Mouse (Mus musculus) v-Abl transformed pro-B cells (cell line): Measurements from ENCODE around the gene Slc22a12.

Experiments used
- in situ Hi-C, 2 experiments: fragments of 400-800 bp; cut with MboI; formaldehyde crosslinking; loops; one replicate each; pipeline ENCODE4 v1.15.1; 2025; ENCODE audit not compliant: unreplicated experiment in 2 of 2

Slc22a12 gene

DNA sequence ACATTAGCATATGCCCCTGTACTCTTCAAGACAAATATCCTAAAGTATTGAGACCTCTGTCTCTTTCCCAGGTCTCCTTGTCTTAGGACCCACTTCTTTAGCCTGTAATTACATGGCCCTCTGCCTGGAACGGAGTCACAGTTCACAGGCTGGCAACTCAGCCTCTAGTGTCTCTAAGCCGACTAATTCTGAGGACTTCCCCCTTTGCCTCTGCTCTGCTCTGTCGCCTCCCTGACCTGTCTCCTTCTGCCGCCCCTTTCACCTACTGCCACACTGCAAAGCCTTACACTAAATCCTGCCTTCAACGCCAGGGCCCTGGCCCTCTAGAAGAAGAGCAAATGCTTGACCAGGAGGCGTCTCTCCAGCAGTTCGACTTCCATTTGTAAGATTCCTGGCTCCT lies 686 bp upstream of the Slc22a12 start:
- in situ Hi-C loops: loop anchor here (5.0 kb wide), 2 partner anchors 36 to 41 kb away; no protein-coding TSS in a partner anchor

DNA sequence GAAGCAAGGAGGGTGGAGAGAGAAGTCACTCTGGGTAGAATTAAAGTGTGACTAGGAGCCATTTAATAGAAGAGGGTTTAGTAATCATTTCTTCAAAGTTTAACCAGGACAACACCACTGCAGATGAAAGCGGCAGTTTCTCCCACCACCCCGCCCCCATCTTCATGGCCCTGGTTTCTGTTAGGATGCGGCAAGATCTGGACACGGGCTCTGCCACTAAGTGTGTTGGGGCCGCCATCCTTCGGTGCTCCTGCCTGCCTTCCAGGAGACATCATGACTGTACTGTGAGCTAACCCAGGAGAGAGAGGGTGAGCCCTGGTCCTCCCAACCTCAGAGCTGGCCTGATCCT lies 177 bp upstream of the Slc22a12 start:
- in situ Hi-C loops: loop anchor here (5.0 kb wide), 2 partner anchors 36 to 41 kb away; no protein-coding TSS in a partner anchor

DNA sequence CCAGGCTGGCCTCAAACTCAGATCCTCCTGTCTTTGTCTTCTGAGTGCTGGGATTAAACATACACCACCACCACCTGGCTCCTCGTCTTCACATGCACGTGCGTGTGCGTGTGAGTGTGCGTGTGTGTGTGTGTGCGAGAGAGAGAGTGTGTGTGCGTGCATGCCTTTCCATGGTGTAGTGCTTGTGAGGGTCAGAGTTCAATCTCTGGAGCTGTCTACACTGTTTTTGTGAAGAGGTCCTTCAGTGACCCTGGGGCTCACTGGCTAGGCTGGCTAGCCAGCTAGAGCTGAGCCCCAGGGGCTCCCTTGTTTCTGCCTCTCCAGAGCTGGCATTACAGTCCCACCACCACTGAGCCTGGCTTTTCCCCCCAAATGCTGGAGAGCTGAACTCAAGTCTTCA lies 1.3 kb downstream of the Slc22a12 start:
- in situ Hi-C loops: loop anchor here (5.0 kb wide), 2 partner anchors 34 to 39 kb away; no protein-coding TSS in a partner anchor

DNA sequence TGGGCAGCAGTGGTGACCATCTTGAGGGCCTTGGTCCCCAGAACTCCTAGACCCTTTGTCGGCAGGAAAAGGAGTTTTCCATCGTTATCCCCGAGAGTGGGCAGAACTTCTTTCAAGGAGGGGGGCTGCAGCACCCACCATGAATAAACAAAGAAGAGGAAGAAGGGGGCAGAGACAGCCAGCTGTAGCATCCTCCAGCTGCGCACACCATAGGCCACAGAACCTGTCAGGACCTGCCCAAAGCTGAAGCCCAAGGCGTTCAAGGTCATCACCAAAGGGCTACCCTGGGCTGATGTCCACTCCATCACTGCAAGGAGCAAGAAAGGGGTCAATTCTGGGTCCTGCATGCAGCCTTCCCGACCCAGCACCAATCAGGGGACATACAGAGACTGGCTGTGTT lies 2.6 kb downstream of the Slc22a12 start:
- in situ Hi-C loops: loop anchor here (5.0 kb wide), 2 partner anchors 33 to 38 kb away; no protein-coding TSS in a partner anchor

DNA sequence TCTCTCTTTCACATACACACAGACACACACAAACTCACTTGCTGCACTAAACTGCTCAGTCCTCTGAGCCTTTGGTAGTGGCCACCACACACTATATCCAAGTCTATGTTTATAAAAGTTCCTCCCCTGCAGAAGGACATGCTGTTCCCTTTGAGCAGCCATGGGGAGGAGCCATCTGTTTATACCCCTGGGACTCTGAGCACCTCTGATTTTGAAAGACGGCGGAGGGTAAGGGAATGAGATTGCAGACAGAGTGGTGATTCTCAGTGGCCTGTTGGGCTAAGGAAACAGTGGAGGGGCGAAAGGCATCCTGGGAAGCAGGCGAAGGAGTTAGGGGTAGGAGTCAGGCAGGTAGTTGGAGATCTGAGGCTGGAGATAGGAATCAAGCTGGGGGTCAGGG lies 3.2 kb downstream of the Slc22a12 start:
- in situ Hi-C loops: no loop called here

DNA sequence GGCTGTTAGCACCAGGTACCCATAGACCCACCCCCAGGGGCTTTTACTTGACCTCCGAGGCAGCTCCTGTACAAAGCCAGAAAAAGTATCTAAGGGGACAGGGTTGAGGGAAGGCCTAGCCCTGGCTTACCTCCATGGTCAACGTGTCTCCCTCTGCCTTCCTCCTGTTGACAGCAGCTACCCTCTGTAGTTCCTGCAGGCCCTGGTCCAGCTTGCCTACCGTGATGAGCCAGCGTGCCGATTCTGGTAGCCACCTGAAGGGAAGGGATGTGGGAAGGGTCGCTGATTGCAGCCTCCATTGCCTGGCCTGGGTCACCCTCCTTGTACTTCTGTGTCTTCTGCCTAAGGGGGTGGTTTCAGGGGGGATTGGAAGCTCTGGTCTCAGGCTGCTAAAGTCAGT lies 4.3 kb downstream of the Slc22a12 start:
- in situ Hi-C loops: no loop called here

DNA sequence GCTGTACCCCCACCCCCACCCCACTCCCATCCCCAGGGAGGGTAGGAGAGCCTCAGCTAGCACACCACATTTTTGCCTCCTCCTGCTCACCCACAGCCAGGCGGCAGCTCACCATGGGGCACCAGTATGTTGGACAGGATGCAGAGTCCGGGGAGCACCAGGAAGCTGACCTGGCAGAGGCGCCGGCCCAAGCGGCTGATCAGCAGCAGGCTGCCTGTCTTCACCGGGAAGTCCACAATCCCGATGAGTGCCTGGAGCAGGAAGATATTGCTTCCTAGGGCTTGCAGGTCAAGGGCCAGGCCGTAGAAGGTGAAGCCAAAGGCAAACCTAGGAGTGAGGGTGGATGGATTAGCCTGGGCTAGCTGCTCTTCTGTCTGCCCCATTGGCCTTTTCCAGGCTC lies 5.3 kb downstream of the Slc22a12 start:
- in situ Hi-C loops: no loop called here

DNA sequence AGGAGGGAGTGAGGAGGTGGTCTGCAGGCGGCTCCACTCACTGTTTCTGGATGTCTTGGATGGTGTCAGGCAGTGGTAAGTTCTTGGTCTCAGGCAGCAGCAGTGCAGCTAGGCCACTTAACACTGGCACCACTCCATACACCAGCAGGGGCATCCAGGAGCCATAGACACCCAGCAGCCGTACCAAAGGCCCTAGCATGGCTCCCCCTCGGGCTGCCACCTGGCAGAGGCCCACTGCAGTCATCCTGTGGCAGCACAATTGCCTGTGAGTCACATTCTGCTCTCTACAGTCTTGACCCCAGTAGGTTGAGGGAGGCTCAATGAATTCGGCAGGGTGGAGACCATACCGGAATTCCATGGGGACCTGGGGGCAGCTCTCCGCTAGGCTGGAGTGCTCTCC lies 6.1 kb downstream of the Slc22a12 start:
- in situ Hi-C loops: no loop called here

DNA sequence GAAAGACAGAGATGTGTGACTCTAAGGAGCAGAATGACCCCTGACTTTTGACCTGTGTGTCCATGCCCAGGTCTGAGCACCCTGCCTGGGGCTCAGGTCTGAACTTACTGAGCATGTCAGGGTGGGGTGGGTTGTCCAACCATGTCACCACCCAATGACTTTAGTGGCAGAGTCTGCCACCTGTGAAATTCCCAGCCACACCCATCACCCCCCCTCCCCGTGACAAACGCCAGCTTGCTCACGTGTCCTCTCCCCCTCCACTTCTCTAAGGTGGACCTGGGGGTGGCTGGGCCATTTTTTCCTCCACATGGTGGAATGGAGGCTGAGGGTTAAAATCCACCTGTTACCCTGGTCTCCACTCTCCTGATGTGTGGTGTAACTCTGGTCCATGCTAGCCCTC lies 6.6 kb downstream of the Slc22a12 start:
- in situ Hi-C loops: no loop called here

DNA sequence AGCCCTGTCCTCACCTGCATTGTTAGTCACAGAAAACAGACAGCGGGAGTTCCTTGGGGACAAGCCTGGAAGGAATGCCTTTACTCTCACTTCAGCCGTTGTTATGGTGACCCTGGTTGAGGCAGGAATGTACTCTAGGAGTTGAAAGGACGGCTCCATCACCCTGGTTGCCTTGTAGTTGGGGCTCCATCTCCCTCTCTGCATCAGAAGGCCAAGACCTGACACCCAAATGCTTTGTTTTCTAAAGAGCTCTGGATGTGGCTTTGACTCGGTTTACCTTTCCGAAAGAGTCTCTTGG lies 8.8 kb downstream of the Slc22a12 start:
- in situ Hi-C loops: no loop called here

DNA sequence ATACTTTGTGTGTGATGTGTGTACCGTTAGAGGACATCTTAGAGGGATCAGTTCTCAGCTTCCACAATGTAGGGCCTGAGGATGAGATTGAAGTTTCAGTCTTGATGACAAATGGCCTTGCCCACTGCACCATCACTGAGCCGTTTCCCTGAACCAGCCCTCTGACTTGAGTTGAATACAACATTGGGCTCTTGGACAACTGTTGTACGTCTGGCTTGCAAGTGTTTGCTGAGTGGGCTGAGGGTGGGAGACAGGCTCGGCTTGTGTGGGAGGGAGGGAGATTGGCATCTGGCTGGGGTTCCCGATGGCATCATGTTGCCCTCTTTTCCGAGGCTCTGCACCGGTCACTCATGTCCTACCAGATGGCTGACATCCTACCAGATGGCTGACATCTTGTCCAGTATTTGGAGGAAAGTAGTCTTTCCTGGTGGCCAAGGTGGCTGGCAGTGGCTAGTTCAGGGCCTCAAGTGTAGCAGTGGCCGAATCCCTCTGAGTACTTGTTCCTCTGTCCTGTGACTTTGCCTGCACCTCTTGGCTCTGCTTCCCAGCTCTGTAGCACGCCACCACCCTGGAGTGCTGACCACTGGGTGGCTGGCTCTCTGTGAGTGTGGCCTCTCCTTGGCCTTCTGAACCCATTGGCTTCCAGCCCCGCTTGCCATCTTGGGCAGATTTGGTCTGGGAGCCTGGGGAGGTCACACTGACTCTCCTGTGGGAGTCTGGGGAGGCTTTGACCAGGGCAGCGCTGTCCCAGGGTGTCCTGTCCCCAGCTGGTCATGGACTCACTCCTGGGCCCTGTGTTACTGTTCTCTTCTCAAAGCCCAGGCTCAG lies 9.3 kb downstream of the Slc22a12 start:
- in situ Hi-C loops: no loop called here

DNA sequence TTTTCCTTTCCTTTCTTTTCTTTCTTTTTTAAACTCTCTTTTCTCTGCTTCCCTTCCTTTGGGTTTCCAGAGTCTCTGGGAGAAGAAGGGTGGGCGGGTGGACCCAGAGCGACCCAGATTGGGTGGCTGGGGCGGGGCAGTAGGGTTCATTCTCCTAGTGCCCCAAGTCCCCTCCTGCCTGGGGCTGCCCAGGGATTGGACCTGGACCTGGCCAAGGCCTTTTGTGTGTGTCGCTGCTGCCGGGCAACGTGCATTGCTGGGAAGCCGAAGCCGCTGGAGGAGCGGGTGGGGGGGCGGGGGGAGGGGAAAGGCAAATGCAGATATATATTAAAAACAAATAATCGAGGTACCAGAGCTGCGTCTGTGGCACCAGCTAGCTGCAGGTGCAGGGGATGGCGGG lies 10.2 kb downstream of the Slc22a12 start:
- in situ Hi-C loops: no loop called here

DNA sequence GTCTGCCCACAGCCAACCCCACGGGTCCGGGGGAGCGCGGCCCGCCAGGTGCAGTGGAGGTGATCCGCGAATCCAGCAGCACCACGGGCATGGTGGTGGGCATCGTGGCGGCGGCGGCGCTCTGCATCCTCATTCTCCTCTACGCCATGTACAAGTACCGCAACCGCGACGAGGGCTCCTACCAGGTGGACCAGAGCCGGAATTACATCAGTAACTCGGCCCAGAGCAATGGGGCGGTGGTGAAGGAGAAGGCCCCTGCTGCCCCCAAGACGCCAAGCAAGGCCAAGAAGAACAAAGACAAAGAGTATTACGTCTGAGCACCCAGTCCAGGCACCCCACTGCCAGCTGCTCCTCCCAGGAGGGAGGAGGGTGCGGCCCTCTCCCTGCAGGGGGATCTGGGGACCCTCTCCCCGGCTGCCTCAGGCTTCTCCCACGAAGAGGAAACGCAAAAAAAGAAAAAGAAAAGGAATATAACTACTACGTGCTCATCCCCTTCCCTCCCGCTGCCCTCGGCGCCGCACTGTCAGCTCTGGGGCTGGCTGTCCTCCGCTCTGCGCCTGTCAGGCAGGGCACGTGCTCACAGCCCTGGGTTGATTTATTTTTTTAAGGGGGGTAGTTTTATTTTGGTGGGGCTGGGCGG lies 10.9 kb downstream of the Slc22a12 start:
- in situ Hi-C loops: no loop called here

DNA sequence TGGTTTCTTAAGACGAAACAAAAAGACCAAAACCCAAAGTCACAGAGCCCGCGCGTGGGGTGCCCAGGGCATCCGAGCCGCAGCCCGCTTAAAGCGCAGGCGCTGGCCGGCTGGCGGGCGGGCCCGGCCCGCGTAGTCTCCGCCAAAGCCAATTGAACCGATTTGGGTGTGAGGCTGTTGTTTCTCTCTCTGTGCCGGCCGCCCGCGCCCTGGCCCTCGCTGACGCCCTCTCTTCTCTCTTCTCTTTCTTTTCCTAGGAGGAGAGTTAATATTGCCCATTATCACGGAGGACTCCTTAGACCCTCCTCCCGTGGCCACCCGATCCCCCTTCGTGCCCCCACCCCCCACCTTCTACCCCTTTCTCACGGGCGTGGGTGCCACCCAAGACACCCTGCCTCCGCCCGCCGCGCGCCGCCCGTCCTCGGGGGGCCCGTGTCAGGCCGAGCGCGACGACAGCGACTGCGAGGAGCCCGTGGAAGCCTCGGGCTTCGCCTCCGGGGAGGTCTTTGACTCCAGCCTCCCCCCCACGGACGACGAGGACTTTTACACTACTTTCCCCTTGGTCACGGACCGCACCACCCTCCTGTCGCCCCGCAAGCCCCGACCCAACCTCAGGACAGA lies 11.7 kb downstream of the Slc22a12 start:
- in situ Hi-C loops: no loop called here

DNA sequence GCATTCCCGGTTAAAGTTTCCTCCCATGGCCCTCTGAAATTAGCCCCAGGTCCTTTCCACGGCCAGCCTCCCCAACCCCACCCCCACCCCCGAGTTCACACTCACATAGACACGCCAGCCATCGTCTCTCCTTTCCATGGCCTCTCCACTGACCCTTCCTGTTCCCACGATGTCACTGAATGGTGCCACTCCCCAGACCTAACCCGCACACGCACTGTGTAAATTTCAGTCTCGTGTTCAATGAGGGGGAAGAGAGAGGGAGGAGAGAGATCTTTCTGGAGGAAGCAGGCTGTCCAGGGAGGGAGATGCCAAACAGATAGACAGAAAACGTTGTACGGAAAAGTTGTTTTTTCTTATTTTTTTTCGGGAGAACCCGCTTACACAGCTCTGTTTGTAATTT lies 12.5 kb downstream of the Slc22a12 start:
- in situ Hi-C loops: no loop called here

DNA sequence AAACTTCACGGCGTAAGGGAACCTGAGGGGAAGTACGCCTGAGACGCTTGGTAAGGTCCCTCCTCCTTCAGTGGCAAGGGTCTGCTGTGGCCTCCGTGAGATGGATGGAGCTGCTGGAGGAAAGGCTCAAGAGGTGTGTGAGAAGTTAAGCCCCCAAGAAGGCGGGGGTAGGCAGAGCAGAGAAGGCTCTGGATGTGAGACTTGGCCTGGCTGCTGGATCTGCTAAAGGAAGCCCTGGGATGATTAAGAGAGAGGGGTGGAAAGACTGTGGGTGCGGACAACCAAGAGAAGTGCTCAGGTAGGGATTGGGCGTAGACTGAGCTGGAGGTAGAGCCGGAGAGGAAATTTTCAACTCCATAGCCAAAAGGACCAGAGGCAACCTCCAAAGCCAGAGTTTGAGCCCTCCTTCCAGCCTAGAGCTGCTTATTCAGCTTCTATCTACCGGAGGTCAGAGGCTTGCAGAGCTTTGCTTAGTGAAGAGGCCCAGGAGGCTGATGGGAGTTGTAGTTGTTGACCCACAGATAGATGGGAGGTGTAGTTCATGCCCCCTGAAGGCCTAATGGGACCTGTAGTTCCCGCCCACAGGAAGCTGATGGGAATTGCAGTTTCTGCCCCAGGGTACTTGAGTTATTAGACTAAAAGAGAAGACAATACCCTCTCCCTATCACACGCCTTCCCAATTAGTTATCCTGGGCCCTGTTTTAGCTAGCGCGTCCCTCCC lies 13.4 kb downstream of the Slc22a12 start:
- in situ Hi-C loops: no loop called here

DNA sequence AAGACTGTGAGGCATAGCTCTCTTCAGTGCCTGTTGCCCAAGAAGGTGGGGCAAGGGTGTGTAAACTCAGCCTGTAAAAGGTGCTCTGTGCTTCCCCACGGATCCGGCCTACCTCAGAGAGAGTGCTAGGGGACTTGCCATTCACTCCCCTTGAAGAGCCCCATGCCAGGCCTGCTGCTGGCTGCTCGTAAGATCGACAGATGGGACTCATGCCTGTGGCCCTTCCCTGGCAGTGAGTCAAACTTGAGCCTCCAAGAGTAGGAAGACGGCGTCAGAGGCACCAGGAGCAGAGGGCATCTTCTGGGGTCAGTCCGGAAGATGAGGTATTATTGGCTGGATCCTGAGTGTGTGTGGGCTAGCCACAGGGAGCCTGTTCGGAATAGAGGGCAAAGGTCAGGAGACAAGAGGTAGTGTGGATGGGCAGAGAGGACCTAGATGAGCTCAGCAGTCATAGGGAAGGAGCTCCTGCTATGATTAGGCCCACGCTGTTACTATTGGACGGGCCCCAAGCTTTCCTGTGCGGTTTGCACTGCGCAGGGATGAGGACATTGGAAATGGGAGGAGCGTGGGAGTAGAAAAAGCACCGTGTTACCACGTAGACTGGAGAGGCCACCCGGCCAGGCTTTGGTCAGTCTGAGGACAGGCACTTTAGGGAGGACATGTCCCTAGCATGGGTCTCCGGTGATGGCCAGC lies 14.8 kb downstream of the Slc22a12 start:
- in situ Hi-C loops: no loop called here

DNA sequence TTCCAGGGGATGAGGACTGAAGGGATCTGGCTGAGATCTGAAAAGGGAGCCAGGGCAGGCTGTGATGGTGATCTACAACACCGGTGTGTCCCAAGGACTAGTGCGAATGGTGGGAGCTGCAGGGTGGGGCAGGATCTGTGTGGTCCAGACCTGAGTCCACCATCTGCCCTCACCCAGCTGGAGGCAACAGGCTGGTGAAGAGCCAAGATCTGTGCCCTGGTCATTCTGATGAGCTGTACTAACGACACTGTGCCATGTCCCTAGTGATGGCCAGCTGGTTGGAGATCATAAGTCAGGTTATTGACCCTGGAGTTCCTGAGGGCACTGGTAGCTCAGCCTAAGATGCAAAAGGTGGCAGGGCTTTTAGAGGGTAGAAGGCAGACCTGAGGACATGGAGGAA lies 15.4 kb downstream of the Slc22a12 start:
- in situ Hi-C loops: no loop called here

DNA sequence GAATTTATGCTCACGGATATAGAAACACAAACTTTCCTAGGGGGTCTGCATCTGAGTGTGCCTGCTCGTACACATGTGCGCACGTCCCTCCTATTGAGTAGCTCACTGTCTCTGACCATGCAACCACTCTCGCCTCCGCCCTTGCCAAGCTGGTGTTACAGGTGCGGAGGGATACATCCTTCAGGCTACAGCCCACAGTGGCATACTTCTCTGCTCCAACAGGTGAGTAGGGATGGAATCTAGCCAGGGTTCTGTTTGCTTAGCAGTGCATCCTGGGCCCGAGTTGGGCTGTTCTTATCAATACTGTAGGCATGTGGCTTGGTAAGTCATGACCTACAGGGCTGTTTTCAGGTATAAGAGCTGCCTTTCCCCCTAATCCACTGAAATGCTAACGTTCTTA lies 16.8 kb downstream of the Slc22a12 start:
- in situ Hi-C loops: no loop called here

DNA sequence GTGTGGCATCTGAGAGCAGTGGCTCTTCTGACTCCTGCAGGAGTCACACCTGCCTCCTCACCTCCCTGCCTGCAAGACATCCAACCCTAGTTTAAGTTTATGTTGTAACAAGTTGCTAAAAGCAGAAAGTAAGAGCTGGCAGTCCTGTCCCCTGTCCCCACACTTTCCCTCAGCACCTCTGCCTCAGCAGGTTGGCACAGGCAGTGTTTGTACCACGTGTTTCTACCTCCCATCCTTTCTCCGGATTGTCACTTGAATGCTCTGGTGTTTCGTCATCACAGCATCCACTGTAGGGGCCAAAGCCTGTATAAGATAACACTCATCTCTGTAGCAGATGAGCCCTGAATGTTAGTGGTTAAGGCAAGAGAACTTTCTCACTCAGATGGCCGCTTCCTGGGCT lies 17.8 kb downstream of the Slc22a12 start:
- in situ Hi-C loops: no loop called here

DNA sequence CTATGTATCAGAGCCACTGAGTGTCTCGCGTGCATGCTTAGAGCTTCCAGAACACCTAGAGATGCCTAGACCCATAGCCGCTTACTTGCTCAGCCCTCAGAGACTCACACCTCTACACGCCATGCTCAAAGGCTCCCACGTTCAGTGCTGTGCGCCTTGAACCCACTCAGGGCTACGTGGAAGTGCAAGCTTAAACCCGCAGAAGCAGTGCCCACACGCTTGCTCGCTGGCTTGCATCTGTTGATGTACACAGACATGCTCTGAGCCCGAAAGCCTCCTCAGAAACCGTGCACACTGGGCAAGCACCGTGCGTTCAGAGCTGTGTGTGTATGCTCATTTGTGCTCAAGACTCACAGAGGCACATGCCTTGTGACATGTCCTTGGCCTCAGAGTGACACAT lies 20.5 kb downstream of the Slc22a12 start:
- in situ Hi-C loops: no loop called here
